In genomic region chr5:142886761-142887160, GRCm38 (mm10) we compare ENCODE assay signal across 15 mouse cellular contexts.
"Had no signal": no experiment of that assay in that cellular context is flagged by ENCODE, and none has a peak within 500 bp of the region (broad histone marks: within the 10 kb centered on the region; RNA-seq: fewer than 3 reads in every experiment).

No protein-coding gene starts in this region.

- ATAC-seq: liver, postnatal 0 days; midbrain, embryonic 13.5 days had no signal

- H3K4me2 ChIP-seq: limb, embryonic 12.5 days; liver, embryonic 13.5 days; lung, embryonic 15.5 days; midbrain, embryonic 13.5 days; neural tube, embryonic 13.5 days had no signal

- H3K9ac ChIP-seq: limb, embryonic 12.5 days; liver, embryonic 13.5 days; liver, postnatal 0 days; lung, embryonic 15.5 days; midbrain, embryonic 13.5 days; neural tube, embryonic 13.5 days had no signal

- H3K4me1 ChIP-seq: limb, embryonic 12.5 days had no signal

- H3K27ac ChIP-seq: limb, embryonic 12.5 days; liver, embryonic 13.5 days; lung, embryonic 15.5 days; macrophage; midbrain, embryonic 13.5 days; neural tube, embryonic 13.5 days had no signal

- H3K27me3 ChIP-seq: limb, embryonic 12.5 days; liver, embryonic 13.5 days; lung, embryonic 15.5 days; midbrain, embryonic 13.5 days; neural tube, embryonic 13.5 days had no signal

- H3K4me3 ChIP-seq: limb, embryonic 12.5 days; liver, embryonic 13.5 days; lung, embryonic 15.5 days; midbrain, embryonic 13.5 days; myocyte; neural tube, embryonic 13.5 days had no signal

- DNase-seq: kidney, adult 8-10 months; kidney, postnatal 36 days; layer of hippocampus, adult 9-11 months; layer of hippocampus, postnatal 36 days; liver; liver, embryonic 13.5 days; liver, postnatal 0 days; lung, postnatal 14 days; right cerebral cortex, postnatal 25 days had no signal

- H3K9me3 ChIP-seq: limb, embryonic 12.5 days; liver, embryonic 13.5 days; lung, embryonic 15.5 days; midbrain, embryonic 13.5 days; neural tube, embryonic 13.5 days had no signal
